ENCODE assay signal across 10 mouse cellular contexts in genomic region chr5:112859379-112860035, GRCm38 (mm10). TPM values are rescaled to one million over a fixed set of nuclear protein-coding genes. Genes with fewer than 3 reads are reported as not detected.
DNase-seq lines count a peak whose midpoint lies in the region; ATAC-seq and TF ChIP-seq lines count a peak whose summit lies in the region.
"Had no signal": no experiment of that assay in that cellular context is flagged by ENCODE, and none has a peak within 500 bp of the region (broad histone marks: within the 10 kb centered on the region; RNA-seq: fewer than 3 reads in every experiment).

No protein-coding gene starts in this region.

- H3K4me1 ChIP-seq in kidney, embryonic 16.5 days (ENCODE audit: insufficient read depth, low read length), result peaks cover 15% of the 10 kb centered on the region
- H3K4me1 ChIP-seq in midbrain, embryonic 15.5 days, result 0 out of 2 replicates have a peak, but pooled peaks cover 12% of the 10 kb centered on the region

- no peak overlapping the region for H3K4me2 ChIP-seq in kidney, embryonic 16.5 days (replicated peaks; ENCODE audit: low read depth, low read length)
- no peak overlapping the region for H3K4me2 ChIP-seq in midbrain, embryonic 15.5 days

- TF ChIP-seq CTCF in brain, embryonic 14.5 days (IDR thresholded peaks at IDR 0.05; ENCODE audit: borderline replicate concordance, extremely low read depth, insufficient read depth, insufficient read length), result no peak

- 18% methylated on average over 12 of the region's 12 CpGs for WGBS in kidney, embryonic 16.5 days
- 28% methylated on average over 12 of the region's 12 CpGs for WGBS in midbrain, embryonic 15.5 days

- H3K27me3 ChIP-seq in kidney, embryonic 16.5 days (ENCODE audit: insufficient read depth, low read length), result no peaks in the 10 kb centered on the region
- H3K27me3 ChIP-seq in midbrain, embryonic 15.5 days (replicated peaks), result no peaks in the 10 kb centered on the region

- intact Hi-C loops in gastrocnemius, postnatal 14 days (cut with DNase I; ENCODE audit: low total_unique reads), result no loop called here

- peak; percentile 52 to 55 for DNase-seq in layer of hippocampus, postnatal 14 days (ENCODE audit: low spot score in 2 of 2)
- no peak for DNase-seq in layer of hippocampus, adult 8-10 months (ENCODE audit: low spot score in 2 of 2)
- DNase-seq in brain, embryonic 14.5 days (ENCODE audit: low read depth), result peak; percentile 92
- DNase-seq in B cell, adult 2 months, result no peak
- DNase-seq in gastrocnemius, postnatal 14 days, result no peak
- DNase-seq: cerebellum, adult 11 months had no signal

- no peak overlapping the region for H3K27ac ChIP-seq in kidney, embryonic 16.5 days (ENCODE audit: low read length)
- H3K27ac ChIP-seq in midbrain, embryonic 15.5 days, result peak overlapping the region; percentile 67
- H3K27ac ChIP-seq: layer of hippocampus, adult 2 months had no signal

- no peaks in the 10 kb centered on the region for H3K36me3 ChIP-seq in kidney, embryonic 16.5 days (ENCODE audit: insufficient read depth, low read length)
- H3K36me3 ChIP-seq in midbrain, embryonic 15.5 days (replicated peaks), result no peaks in the 10 kb centered on the region

- no peak overlapping the region for H3K4me3 ChIP-seq in kidney, embryonic 16.5 days (ENCODE audit: low read length)
- no peak overlapping the region for H3K4me3 ChIP-seq in midbrain, embryonic 15.5 days
- H3K4me3 ChIP-seq: layer of hippocampus, adult 2 months had no signal

- ATAC-seq in kidney, embryonic 16.5 days (ENCODE audit: low FRiP score, low TSS enrichment), result peak; percentile 71
- ATAC-seq in midbrain, embryonic 15.5 days (replicated peaks), result peak; percentile 78
- ATAC-seq in megakaryocyte-erythroid progenitor cell, adult 5-6 weeks (replicated peaks; ENCODE audit: low FRiP score, low TSS enrichment, poor library complexity, severe bottlenecking), result no peak

- TF ChIP-seq POLR2A in brain, embryonic 14.5 days (IDR thresholded peaks at IDR 0.05; ENCODE audit: borderline replicate concordance, extremely low read depth, insufficient read depth, insufficient read length, poor library complexity, severe bottlenecking), result no peak

- no peak overlapping the region for H3K9ac ChIP-seq in kidney, embryonic 16.5 days (replicated peaks; ENCODE audit: low read length)
- no peak overlapping the region for H3K9ac ChIP-seq in midbrain, embryonic 15.5 days

- H3K9me3 ChIP-seq in kidney, embryonic 16.5 days (ENCODE audit: low read length), result no peaks in the 10 kb centered on the region
- H3K9me3 ChIP-seq in midbrain, embryonic 15.5 days, result no peaks in the 10 kb centered on the region

RNA-seq across cellular contexts. Expression of gene Myo18b, which starts 36.7 kb away (rescaled TPM):
- 1 to 10 TPM; 2.2 to 2.6 TPM for total RNA-seq in layer of hippocampus, postnatal 14 days (2021)
- total RNA-seq in layer of hippocampus, adult 8-10 months (2022), result 1 to 10 TPM; 1.5 to 2.1 (median 1.8) TPM
- 1.1 and 1.8 TPM in 2 replicates for polyA plus RNA-seq in brain, embryonic 14.5 days (2012; rRNA removed)
- polyA plus RNA-seq in kidney, embryonic 16.5 days (2015; fragmentation: Nextera tagmentation; extraction: Ambion mirVana), result 0.39 and 0.41 TPM in 2 replicates
- 1.5 and 1.6 TPM in 2 replicates for polyA plus RNA-seq in midbrain, embryonic 15.5 days (2015; fragmentation: Nextera tagmentation; extraction: Ambion mirVana)
- total RNA-seq in megakaryocyte-erythroid progenitor cell, adult 5-6 weeks (2014; fragmentation: Nextera tagmentation), result not detected in 2 replicates
- not detected in 2 replicates for total RNA-seq in megakaryocyte-erythroid progenitor cell, adult 5-6 weeks (2017)
- total RNA-seq in gastrocnemius, postnatal 14 days (2021), result 100 to 1,000 TPM; 409 to 424 TPM

Comparison
In these comparisons a context has a peak if more than half of its experiments do, and no peak if none do; other contexts are left out.
1. DNase-seq: peak in layer of hippocampus, postnatal 14 days (2 of 2) and brain, embryonic 14.5 days (single experiment); none in layer of hippocampus, adult 8-10 months (0 of 2), B cell, adult 2 months (0 of 2) and gastrocnemius, postnatal 14 days (single experiment).
2. RNA of gene Myo18b, which starts 36.7 kb away (total RNA-seq): 409 to 424 TPM in gastrocnemius, postnatal 14 days; 2.2 to 2.6 TPM in layer of hippocampus, postnatal 14 days, 1.5 to 2.1 TPM in layer of hippocampus, adult 8-10 months and not detected in megakaryocyte-erythroid progenitor cell, adult 5-6 weeks; every median in the first group is over 100 times any median in the second.